Mouse (Mus musculus) forebrain, embryonic 14.5 days (tissue): ENCODE data around the gene Maob. TPM values are rescaled to one million over a fixed set of nuclear protein-coding genes. Genes with fewer than 3 reads are reported as not detected.
A peak's percentile ranks its signal among the peaks of the same experiment; 100 is the strongest.

ENCODE experiments used
- ATAC-seq: fragments of 200-750 bp; cut with Nextera tagmentation; 2 replicates; pipeline ENCODE4 v1.8.0; 2017; ENCODE audit warnings: mild to moderate bottlenecking, moderate library complexity
- DNase-seq: peaks from one replicate; pipeline ENCODE4 v3.0.0-alpha.2; 2015; ENCODE audit warnings: low spot score
- H3K27ac ChIP-seq: fragments of 300-500 bp; sonication (generic); 2 replicates; pipeline ENCODE4 v1.5.1; 2014; ENCODE audit warnings: low read depth, mild to moderate bottlenecking, control low read depth, low read length, moderate library complexity
- H3K27me3 ChIP-seq: fragments of 300-500 bp; sonication (generic); replicated peaks from 2 replicates; pipeline ENCODE4 v1.6.1; 2014; ENCODE audit warnings: low read length, control low read depth, mixed read lengths; ENCODE audit not compliant: control insufficient read depth, insufficient read depth
- H3K36me3 ChIP-seq: fragments of 300-500 bp; sonication (generic); 2 replicates; pipeline ENCODE4 v1.6.1; 2014; ENCODE audit warnings: low read length, control low read depth; ENCODE audit not compliant: control insufficient read depth, insufficient read depth
- H3K4me1 ChIP-seq: fragments of 300-500 bp; sonication (generic); 2 replicates; pipeline ENCODE4 v1.6.1; 2014; ENCODE audit warnings: antibody characterized with exemption, low read length, control low read depth; ENCODE audit not compliant: control insufficient read depth, insufficient read depth
- H3K4me2 ChIP-seq: fragments of 300-500 bp; sonication (generic); 2 replicates; pipeline ENCODE4 v1.6.1; 2014; ENCODE audit warnings: mild to moderate bottlenecking, control low read depth, low read length
- H3K4me3 ChIP-seq: fragments of 300-500 bp; sonication (generic); 2 replicates; pipeline ENCODE4 v1.5.1; 2014; ENCODE audit warnings: low read depth, low read length, control low read depth
- H3K9ac ChIP-seq: fragments of 300-500 bp; sonication (generic); 2 replicates; pipeline ENCODE4 v1.6.1; 2014; ENCODE audit warnings: mild to moderate bottlenecking, low read length, control low read depth, moderate library complexity
- H3K9me3 ChIP-seq: fragments of 300-500 bp; sonication (generic); replicated peaks from 2 replicates; pipeline ENCODE4 v1.6.1; 2016; ENCODE audit warnings: low read length, control low read depth, mixed read lengths; ENCODE audit not compliant: control insufficient read depth
- WGBS: fragments of 180-500 bp; shearing (Covaris S2); extraction: QIAGEN DNeasy Blood & Tissue Kit; methylation state at CpG from one replicate; pipeline ENCODE4 v1.1.7; 2014; 5-methylcytosine and 5-hydroxymethylcytosine counted together
- polyA plus RNA-seq: library from polyadenylated mRNA; unstranded; fragments of >200 nt; fragmentation: Nextera tagmentation; extraction: Ambion mirVana; gene quantifications from 2 replicates; pipeline ENCODE4 v1.2.1, GENCODE M21; 2014

Maob gene
- polyA plus RNA-seq, 1 experiment from 2014 or later: 2.6 TPM

DNA sequence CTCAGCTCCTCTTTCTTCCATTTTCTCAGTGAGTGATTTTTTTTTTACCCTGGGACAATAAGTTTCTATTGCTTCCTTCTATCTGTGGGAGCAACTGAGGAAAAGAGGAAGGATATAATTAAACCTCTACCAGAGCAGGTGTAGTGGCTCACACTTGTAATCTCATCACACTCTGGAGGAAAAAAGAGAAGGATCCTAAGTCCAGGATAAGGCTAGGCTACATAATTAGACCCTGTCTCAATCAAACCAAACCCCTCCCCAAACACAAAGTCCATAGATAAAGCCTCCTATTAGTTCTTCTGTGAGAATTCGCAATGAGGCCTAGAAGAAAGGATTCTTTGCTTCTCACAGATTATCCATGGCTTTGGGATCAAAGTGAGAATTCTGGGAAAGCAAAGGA lies 49.7 kb downstream of the Maob start:
- 46% methylated on average over 1 of the region's 1 CpGs for WGBS
- Histone ChIP-seq H3K4me1 (no peaks in the 10 kb centered on the region), H3K27me3 (no peaks in the 10 kb centered on the region), H3K27ac (no peak overlapping the region), H3K36me3 (no peaks in the 10 kb centered on the region), H3K9me3 (no peaks in the 10 kb centered on the region), H3K4me3 (no peak overlapping the region), H3K4me2 (no peak overlapping the region), H3K9ac (no peak overlapping the region)
- ATAC-seq: no peak
- DNase-seq: no peak

DNA sequence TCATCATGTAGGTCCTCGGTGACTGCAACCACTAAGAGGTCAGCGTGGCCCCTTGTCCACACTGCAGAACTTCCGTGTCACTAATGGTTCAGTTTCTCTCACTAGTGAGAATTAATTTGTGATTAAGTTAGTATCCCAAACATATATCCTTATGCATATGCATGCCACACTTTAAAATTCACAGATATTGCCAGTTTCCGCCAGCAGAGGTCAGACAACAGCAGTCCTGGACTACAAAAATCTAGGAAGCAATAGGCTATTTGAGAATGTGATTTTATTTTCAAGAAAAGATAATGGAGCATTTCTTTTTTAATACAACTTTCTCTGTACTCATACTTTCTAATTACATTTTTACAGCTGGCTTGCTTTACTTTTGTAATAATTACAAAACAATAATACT lies 51.0 kb downstream of the Maob start:
- ATAC-seq (no peak), DNase-seq (peak; percentile 17)
- Histone ChIP-seq H3K36me3 (no peaks in the 10 kb centered on the region), H3K9ac (no peak overlapping the region), H3K4me2 (no peak overlapping the region), H3K9me3 (no peaks in the 10 kb centered on the region), H3K4me3 (no peak overlapping the region), H3K27me3 (no peaks in the 10 kb centered on the region), H3K27ac (no peak overlapping the region), H3K4me1 (no peaks in the 10 kb centered on the region)
- WGBS: 66% methylated on average over 4 of the region's 4 CpGs

DNA sequence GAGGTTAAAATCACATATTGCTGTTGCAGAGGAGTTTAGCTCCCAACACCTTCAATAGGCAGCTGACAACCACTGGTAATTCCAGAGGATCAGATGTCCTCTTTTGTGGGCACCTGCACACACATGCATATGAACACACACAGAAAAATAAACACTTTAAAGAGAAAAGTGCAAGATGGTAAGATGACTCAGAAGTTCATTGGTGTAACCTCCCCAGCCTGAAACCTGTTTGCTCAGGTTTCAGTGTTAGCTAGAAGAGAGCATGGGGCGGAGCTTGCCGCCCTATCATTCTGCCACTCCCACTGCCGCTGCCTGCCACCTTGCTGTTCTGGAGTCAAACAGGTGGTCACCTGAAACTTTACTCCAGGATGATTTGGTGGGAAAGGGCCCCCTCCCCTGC lies 55.7 kb downstream of the Maob start:
- no peak overlapping the region for H3K27ac ChIP-seq
- H3K4me2 ChIP-seq: no peak overlapping the region
- no peak for ATAC-seq
- no peaks in the 10 kb centered on the region for H3K4me1 ChIP-seq
- H3K9me3 ChIP-seq: no peaks in the 10 kb centered on the region
- H3K36me3 ChIP-seq: no peaks in the 10 kb centered on the region
- H3K4me3 ChIP-seq: no peak overlapping the region
- no peaks in the 10 kb centered on the region for H3K27me3 ChIP-seq
- 60% methylated on average over 3 of the region's 3 CpGs for WGBS
- H3K9ac ChIP-seq: no peak overlapping the region
- DNase-seq: no peak

DNA sequence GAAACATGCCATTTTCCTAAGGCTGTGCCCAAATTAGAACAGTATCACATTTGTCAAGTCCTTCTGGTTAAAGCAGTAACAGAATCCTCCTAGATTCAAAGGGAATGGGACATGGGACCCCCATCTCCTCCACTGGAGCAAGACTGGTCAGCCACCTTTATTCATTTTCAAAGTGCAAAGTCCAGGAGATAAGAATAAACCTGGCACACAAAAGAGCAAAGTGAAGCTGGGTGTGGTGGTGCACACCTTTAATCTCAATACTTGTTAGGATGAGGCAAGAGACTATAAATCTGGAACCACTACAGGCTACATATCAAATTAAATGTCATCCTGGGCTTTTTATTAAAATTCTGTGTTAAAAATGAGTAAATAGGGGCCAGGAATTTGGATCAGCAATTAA lies 62.4 kb downstream of the Maob start:
- no peak for ATAC-seq

DNA sequence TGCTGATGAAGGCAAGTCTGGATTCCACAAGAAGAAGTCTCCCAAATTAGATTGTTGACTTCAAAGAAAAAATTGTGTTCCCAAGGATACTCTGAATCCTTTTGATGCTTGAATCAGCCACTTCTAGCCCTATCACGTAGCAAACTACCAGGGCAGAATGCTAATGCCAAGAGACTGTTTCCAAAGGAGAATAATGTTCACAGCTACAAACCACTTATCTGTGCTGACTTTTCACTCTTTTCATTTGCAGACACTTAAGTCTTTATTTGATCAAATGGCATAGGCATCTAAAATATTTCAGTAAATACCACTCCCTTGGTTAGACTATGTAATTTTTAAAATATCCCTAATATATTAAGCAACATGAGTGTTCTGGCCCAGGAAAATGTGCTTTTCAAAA lies 68.2 kb downstream of the Maob start:
- H3K27ac ChIP-seq: no peak overlapping the region
- H3K4me2 ChIP-seq: no peak overlapping the region
- no peaks in the 10 kb centered on the region for H3K9me3 ChIP-seq
- ATAC-seq (no peak), DNase-seq (no peak)
- 70% methylated on average over 1 of the region's 1 CpGs for WGBS
- no peaks in the 10 kb centered on the region for H3K4me1 ChIP-seq
- H3K9ac ChIP-seq: no peak overlapping the region
- H3K36me3 ChIP-seq: no peaks in the 10 kb centered on the region
- H3K4me3 ChIP-seq: no peak overlapping the region
- H3K27me3 ChIP-seq: no peaks in the 10 kb centered on the region

More for the DNA sequence above, 62.4 kb downstream of the Maob start:
- Histone ChIP-seq H3K27me3 (no peaks in the 10 kb centered on the region), H3K27ac (no peak overlapping the region), H3K4me1 (no peaks in the 10 kb centered on the region), H3K36me3 (no peaks in the 10 kb centered on the region), H3K9ac (no peak overlapping the region), H3K9me3 (no peaks in the 10 kb centered on the region), H3K4me2 (no peak overlapping the region), H3K4me3 (no peak overlapping the region)
- DNase-seq: no peak

- WGBS: 89% methylated on average over 1 of the region's 1 CpGs
- DNase-seq: no peak
- Histone ChIP-seq H3K4me2 (no peak overlapping the region), H3K27me3 (no peaks in the 10 kb centered on the region), H3K4me1 (no peaks in the 10 kb centered on the region), H3K9ac (no peak overlapping the region), H3K9me3 (no peaks in the 10 kb centered on the region), H3K36me3 (no peaks in the 10 kb centered on the region), H3K4me3 (no peak overlapping the region), H3K27ac (no peak overlapping the region)
- no peak for ATAC-seq
Measured at GRCm38 (mm10) chrX:16714033-16714432, 103.1 kb downstream of the Maob start.

GRCm38 (mm10) chrX:16706094-16706493 lies 111.1 kb downstream of the Maob start:
- H3K27ac ChIP-seq: no peak overlapping the region
- no peaks in the 10 kb centered on the region for H3K27me3 ChIP-seq
- no peak for ATAC-seq
- no peaks in the 10 kb centered on the region for H3K36me3 ChIP-seq
- WGBS: 83% methylated on average over 1 of the region's 1 CpGs
- H3K9me3 ChIP-seq: no peaks in the 10 kb centered on the region
- no peaks in the 10 kb centered on the region for H3K4me1 ChIP-seq
- H3K9ac ChIP-seq: no peak overlapping the region
- no peak overlapping the region for H3K4me3 ChIP-seq
- no peak for DNase-seq
- no peak overlapping the region for H3K4me2 ChIP-seq

Other genes with a start within 250 kb of the Maob start
- 14.8 and 16.7 TPM in 2 replicates for gene Maoa, start 197.7 kb downstream of the Maob start, polyA plus RNA-seq
- 9.6 and 10.1 TPM in 2 replicates for gene Ndp, start 94.4 kb upstream of the Maob start, polyA plus RNA-seq